Mouse (Mus musculus) c-Kit-positive CD71-positive TER-119-positive erythroid progenitor cells, embryonic 14.5 days (primary cell): ENCODE measurements around the gene Zbtb48.

Source experiments
- DNase-seq: peaks from one replicate; pipeline ENCODE4 v3.0.0-alpha.2; 2013; ENCODE audit warnings: low spot score

The Zbtb48 gene

GRCm38 (mm10) chr4:152001335-152001734 is 26.1 kb downstream of the Zbtb48 start:
- no peak for DNase-seq

DNA sequence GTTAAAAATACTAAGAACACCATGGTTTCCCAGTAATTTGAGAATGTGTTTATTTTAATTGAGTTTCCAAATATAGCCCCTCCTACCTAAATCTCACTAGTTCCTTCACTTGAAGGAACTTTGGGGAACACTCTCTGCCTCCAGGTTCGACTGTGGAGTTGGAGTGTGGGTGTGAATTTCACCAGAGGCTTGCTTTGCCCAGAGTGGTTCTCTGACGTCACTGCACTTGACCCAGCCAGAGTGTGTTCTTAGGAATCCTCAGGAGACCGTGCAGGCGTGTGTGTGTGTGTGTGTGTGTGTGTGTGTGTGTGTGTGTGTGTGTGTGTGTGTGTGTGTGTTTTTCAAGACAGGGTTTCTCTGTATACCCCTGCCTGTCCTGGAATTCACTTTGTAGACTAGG is 26.6 kb downstream of the Zbtb48 start:
- DNase-seq: no peak

GRCm38 (mm10) chr4:151999481-151999880 is 28.0 kb downstream of the Zbtb48 start:
- DNase-seq: no peak

DNA sequence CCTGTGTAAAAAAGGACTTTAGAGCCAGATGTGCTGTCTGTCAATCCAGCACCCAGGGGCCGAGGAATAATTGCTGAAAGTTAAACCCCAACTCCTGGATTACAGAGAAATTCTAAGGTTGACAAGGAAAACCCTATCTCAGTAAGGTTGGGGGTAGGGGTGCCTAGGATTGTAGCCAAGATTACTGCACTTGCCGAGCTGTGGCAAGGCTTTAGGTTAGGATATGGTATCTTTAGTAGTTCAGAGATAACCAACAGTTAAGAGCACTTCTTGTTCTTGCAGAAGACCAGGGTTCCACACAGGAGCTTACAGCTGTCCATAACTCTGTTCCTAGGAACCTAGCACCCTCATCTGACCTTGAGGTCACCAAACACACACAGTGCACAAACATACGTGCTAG is 29.8 kb downstream of the Zbtb48 start:
- DNase-seq: no peak

DNA sequence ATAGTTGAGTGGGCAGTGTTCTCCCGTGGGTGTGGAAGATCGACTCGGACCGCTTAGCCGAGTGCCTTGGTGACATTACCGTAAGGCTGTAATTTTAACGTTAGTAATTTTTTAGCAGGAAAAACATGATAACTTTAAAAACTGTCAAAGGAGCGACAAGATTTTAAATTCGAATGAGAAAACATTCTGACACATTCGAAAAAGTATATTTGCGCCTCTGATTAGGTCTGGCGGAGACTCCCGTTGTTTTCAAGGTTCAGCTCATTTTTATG is 30.6 kb downstream of the Zbtb48 start:
- DNase-seq: no peak

DNA sequence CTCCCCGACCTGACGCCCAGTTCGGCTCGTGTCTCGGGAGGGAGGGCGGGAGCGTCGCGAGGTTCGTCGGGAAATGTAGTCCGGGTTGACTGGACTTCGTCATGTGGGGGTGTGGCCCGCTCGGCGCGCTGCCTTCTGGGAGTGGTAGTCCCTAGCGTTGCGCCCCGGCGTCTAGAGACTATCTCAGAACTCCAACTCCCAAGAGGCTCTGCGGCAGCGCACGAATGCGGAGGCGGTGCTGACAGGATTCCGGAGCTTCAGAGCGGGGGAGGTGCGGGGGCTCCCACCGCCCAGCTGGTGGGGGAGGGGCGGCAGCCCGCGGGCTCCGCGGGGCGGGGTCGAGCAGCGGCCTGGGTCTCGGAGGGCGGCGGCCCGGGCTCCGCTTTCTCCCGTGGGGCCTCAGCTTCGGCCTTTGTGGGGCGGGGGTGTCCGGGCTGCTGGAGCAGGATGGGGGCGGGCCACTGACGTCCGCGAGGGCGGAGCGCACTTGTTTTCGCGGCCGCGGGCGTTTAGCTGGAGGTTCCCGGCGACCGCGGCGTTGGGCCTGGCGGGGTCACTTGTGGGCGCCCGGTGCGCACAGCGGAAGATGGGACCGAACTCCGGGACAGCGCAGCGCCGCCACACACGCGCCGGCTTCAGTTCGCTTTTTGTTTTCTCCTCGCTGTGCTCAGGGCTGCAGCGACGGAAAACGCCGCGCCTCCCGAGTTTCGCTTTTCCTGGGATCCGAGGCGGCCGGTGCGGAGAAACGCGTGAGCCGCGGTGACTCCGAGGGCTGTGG is 31.1 kb downstream of the Zbtb48 start, which contains the start of gene Phf13:
Gene Phf13 (minus strand): TSS at position 86 of the 778 bp plus-strand sequence.
- DNase-seq: peak; percentile 98

DNA sequence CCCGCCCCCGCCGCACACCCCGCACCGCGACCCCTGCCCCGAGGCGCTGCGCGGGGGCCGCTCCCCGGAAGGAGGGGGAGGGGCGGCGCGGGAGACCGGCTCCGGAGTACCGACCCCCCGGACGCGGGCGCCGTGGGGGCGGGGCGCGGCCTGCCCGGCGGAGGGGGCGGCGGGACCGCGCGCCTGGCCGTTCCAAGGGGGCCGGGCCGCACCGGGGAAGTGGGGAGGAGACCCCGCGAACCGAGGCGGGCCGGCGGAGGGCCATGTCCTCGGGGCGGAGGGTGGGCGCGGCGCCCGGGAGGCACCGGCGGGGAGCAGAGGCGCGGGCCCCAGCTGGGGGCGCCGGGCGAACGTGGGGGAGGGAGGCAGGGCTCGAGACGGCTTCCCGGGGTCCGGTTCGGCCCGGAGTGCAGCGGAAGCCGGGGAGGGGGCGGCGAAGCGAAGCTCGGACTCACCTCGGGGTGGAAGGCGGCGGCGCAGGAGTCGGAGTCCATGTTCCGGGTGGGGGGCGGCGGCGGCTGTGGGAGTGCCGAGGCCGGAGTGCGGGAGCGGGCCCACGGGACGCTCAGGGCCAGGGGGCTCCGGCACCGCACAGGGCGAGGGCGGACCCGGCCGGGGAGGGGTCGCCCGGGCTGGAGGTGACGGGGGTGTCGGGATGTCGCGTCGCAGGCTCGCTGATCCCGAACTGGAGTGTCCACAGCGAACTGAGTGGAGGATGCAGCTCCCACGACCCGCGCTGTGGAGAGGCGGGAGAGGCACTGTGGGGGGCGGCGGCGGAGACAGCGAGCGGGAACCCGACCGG is 31.9 kb downstream of the Zbtb48 start:
- DNase-seq: no peak

- DNase-seq: peak; percentile 43
These were observed 33.0 kb downstream of the Zbtb48 start for GRCm38 (mm10) chr4:151994228-151995171.

- no peak for DNase-seq
These were observed 34.4 kb downstream of the Zbtb48 start for GRCm38 (mm10) chr4:151993035-151993434.

DNA sequence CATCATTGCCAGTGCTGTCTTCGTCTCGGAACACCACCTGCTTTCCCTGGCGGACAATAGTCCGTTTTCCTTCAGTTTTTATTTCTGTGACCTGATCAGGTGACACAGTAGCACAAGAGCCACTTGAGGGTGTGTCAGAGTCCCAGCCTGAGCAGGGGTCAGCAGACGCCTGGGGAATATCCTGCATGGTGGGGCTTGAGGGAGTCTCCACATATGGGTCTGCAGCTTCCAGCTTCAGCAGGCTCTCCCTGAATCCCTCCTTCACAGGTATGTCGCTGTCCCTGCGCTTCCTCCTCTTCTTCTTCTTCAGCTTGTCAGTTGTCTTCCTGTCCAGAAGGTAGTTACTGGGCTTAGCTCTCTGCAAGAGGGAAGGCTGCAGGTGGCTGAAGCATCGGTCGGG is 35.4 kb downstream of the Zbtb48 start:
- DNase-seq: no peak

- DNase-seq: no peak
These were observed 38.4 kb downstream of the Zbtb48 start for GRCm38 (mm10) chr4:151989110-151989488.

- peak; percentile 54 for DNase-seq
These were observed 38.9 kb downstream of the Zbtb48 start, which contains the start of gene Thap3 for GRCm38 (mm10) chr4:151988342-151989109. Thap3 (minus strand) TSS chr4:151988997.

DNA sequence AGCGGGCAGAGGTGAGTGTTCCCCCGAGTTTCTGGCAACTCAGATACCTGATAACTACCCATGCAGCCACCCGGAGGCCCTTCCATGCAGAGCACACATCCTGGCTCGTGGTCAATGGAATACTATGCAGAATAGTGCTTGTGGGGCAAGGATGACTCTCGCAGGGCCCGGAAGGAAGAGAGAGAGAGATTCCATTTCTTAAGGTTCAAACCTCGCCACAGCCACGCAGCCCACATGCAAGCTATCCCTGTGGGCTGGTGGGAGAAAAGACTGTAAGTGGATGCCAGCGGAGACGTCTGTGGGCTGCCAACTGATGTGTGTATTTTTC is 39.5 kb downstream of the Zbtb48 start:
- no peak for DNase-seq

DNA sequence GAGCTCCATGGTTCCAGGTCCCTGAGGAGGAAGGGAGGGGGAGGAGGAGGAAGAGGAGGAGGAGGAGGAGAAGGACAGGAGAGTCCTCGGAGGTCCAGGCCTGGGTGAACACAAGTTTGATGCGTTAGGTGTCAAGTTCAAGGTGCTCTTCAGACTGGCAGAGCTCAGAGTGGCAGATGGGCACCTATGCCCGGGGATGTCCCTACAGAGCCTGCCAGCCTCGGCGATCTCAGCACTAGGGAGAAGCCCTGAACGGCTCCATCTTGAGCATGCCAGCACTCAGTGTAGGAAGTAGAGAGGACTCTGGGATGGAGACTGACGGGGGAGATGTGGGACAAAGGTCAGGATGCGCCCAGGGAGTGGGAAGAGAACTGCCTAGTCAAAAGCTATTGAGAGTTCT is 40.8 kb downstream of the Zbtb48 start:
- no peak for DNase-seq

DNA sequence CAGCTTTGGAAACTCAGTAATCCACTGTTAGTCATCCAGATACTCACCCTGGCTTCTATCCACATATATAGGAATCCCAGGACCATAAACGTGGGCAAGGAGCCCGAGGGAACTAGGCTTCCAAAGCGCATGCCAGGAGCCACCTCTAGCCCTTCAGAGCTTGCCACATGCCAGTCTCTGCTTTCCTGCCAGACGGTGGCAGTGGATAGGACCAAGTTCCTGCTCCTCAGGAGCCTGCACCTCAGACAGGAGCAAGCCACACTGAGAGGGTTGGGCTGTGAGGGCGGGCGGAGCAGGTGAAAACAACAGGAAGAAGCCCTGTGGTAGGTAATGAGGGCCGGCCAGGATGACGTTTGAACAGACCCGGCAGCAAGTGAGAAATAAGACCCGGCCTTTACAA is 41.6 kb downstream of the Zbtb48 start:
- no peak for DNase-seq

DNA sequence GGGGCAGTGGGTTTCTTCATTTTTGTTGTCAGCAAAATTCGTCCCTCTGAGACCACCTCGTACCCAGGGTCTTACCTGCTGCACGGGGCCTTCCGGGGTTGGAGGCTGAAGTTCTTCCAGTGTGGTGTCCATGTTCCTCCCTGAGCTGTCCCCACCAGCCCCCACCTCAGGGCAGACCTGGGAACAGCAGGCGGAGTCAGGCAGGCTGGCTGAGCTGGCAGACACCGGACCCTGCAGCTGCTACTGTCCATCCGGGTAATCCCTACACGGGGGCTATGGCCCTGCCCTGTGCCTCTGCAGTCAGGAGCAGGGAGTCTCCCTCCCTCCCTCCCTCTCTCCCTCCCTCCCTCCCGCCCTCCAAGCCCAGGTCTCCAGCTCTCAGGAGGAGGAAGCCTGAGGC is 43.9 kb downstream of the Zbtb48 start:
- no peak for DNase-seq

DNA sequence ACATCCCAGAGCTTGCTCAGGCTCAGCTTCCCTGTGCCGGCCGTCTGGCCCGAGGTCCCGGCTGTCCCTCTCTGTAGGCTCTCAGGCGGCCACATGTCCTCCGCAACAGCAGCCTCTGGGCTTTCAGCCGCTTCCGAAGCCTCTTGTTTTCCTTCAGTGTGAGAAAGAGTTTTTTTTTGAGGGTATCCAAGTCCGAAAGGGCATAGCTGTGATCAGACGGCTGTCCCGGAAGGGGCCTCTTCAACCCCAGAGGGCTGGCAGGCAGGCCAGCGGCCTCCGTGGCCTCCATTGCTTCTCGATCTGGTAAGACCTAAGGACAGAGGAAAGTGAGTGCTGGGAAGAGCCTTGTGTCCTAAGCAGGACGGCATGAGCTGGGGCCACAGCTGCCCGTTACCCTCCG is 44.4 kb downstream of the Zbtb48 start:
- no peak for DNase-seq

- peak; percentile 74 for DNase-seq
These were observed 46.1 kb downstream of the Zbtb48 start for GRCm38 (mm10) chr4:151981363-151981762.

GRCm38 (mm10) chr4:151980699-151981098 is 46.8 kb downstream of the Zbtb48 start:
- DNase-seq: no peak

DNA sequence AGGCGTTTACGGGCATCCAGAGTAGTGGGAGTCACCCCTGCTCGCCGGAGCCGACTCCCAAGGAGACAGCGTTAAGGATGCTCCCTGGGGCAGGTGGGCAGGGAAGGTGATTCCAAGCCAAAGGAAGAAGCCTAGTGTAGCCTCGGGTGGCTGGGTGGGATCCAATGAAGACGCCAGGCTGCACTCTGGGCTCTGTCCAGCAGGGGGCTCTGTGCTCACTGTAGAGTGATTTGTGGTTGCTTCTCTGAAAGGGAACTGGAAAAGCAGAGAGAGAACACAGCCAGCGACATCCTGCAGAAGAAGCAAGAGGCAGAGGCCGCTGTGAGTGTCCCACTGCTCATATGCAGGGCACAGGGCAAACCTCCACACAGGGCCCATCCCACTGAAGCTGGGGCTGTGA is 49.7 kb downstream of the Zbtb48 start:
- peak; percentile 70 for DNase-seq

DNA sequence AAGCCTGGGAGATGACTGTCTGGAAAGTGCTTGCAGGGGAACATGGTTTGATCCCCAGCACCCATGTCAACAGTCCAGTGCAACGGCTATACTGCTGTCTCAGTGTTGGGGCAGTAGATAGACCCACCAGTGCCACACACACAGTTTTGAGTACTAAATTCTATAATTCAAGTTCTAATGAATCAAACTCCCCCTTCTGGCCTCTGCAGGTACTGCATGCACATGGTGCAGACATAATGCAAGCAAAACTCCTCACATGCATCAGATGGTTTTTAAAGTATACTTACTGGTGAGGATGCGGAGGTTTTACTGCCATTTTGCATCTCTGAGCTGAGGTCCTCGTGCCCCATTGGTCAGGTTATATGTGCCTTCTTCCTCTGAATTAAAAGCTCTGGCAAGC is 52.0 kb downstream of the Zbtb48 start:
- peak; percentile 67 for DNase-seq
